In the genomic region with DNA sequence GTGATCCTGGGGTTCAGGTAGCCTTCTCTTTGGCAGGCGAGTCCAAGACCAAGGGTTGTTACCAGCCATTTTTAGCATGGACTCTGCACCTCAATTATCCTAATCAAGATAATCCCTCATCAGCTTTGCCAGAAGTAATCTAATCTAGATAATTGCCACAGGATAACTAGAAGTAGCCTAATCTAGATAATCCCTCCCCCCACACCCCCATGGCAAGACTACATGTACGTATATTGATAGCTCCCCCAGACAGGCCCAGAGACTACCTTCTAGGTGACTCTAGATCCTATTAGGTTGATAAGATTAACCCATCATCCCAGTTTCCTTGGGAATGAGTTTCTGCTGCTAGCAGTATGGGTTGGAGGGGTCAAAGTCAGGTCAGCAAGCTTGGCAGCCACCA, we compare ENCODE assay signal across 20 mouse cellular contexts. TPM values are rescaled to one million over a fixed set of nuclear protein-coding genes. Genes with fewer than 3 reads are reported as not detected.
A peak's percentile ranks its signal among the peaks of the same experiment; 100 is the strongest.
DNase-seq lines count a peak whose midpoint lies in the region; ATAC-seq and TF ChIP-seq lines count a peak whose summit lies in the region.
"Had no signal": no experiment of that assay in that cellular context is flagged by ENCODE, and none has a peak within 500 bp of the region (broad histone marks: within the 10 kb centered on the region; RNA-seq: fewer than 3 reads in every experiment).

No protein-coding gene starts in this region.

- H3K4me1 ChIP-seq in liver, adult 2 months (ENCODE audit: control insufficient read depth, insufficient read depth, low read length): peaks cover 9% of the 10 kb centered on the region
- H3K4me1 ChIP-seq in liver, postnatal 0 days (ENCODE audit: insufficient read depth): no peaks in the 10 kb centered on the region
- H3K4me1 ChIP-seq in kidney, embryonic 16.5 days (ENCODE audit: insufficient read depth, low read length): no peaks in the 10 kb centered on the region
- H3K4me1 ChIP-seq: embryonic facial prominence, embryonic 10.5 days; embryonic facial prominence, embryonic 12.5 days; forebrain, embryonic 13.5 days; forebrain, embryonic 15.5 days had no signal

- TF ChIP-seq EP300 in liver, postnatal 0 days (IDR thresholded peaks at IDR 0.05; ENCODE audit: low read depth): no peak

- H3K9ac ChIP-seq in liver, adult 2 months (ENCODE audit: low read depth, low read length): no peak overlapping the region
- no peak overlapping the region for H3K9ac ChIP-seq in liver, postnatal 0 days (replicated peaks)
- no peak overlapping the region for H3K9ac ChIP-seq in kidney, embryonic 16.5 days (replicated peaks; ENCODE audit: low read length)
- H3K9ac ChIP-seq: embryonic facial prominence, embryonic 12.5 days; forebrain, embryonic 13.5 days; forebrain, embryonic 15.5 days; forebrain, postnatal 0 days had no signal

- no peak overlapping the region for H3K27ac ChIP-seq in liver, adult 2 months (replicated peaks; ENCODE audit: insufficient read depth, low read depth, low read length)
- H3K27ac ChIP-seq in liver, postnatal 0 days (ENCODE audit: low read depth): no peak overlapping the region
- H3K27ac ChIP-seq in kidney, embryonic 16.5 days (ENCODE audit: low read length): no peak overlapping the region
- H3K27ac ChIP-seq: embryonic facial prominence, embryonic 10.5 days; embryonic facial prominence, embryonic 12.5 days; forebrain, embryonic 13.5 days; forebrain, embryonic 15.5 days had no signal

- peak; percentile 37 for DNase-seq in liver, adult 2 months (ENCODE audit: extremely low read depth, low read depth, low spot score)
- no peak for DNase-seq in liver, postnatal 0 days
- peak; percentile 89 for DNase-seq in retina, postnatal 1 day
- no peak for DNase-seq in MN1 (ENCODE audit: low spot score)
- DNase-seq: adrenal gland, adult 8-10 months; adrenal gland, postnatal 14 days; adrenal gland, postnatal 36 days; cerebellum, adult 11-12 months; cerebellum, adult 2 months; cerebellum, adult 9-10 months; cerebellum, postnatal 10 days; cerebellum, postnatal 25 days; forebrain, postnatal 0 days had no signal

- ATAC-seq in liver, postnatal 0 days: no peak
- ATAC-seq in kidney, embryonic 16.5 days (ENCODE audit: low FRiP score, low TSS enrichment): no peak
- ATAC-seq: activated CD4-positive, CD25-positive, alpha-beta regulatory T cell, adult 4 months; forebrain, embryonic 13.5 days; forebrain, embryonic 15.5 days; forebrain, postnatal 0 days; Patski had no signal

- no peak for TF ChIP-seq POLR2A in liver, adult 2 months (IDR thresholded peaks at IDR 0.05; ENCODE audit: extremely low read depth, insufficient read depth, low read length)

- H3K79me2 ChIP-seq in liver, adult 2 months (ENCODE audit: control insufficient read depth, insufficient read depth, low read length): no peaks in the 10 kb centered on the region

- H3K4me3 ChIP-seq in liver, adult 2 months (ENCODE audit: insufficient read depth, low read depth, low read length): no peak overlapping the region
- no peak overlapping the region for H3K4me3 ChIP-seq in liver, postnatal 0 days (ENCODE audit: low read depth, low read length)
- no peak overlapping the region for H3K4me3 ChIP-seq in kidney, embryonic 16.5 days (ENCODE audit: low read length)
- H3K4me3 ChIP-seq: embryonic facial prominence, embryonic 10.5 days; embryonic facial prominence, embryonic 12.5 days; forebrain, embryonic 13.5 days; forebrain, embryonic 15.5 days had no signal

- H3K4me2 ChIP-seq in liver, postnatal 0 days (ENCODE audit: low read depth, low read length): no peak overlapping the region
- no peak overlapping the region for H3K4me2 ChIP-seq in kidney, embryonic 16.5 days (replicated peaks; ENCODE audit: low read depth, low read length)
- H3K4me2 ChIP-seq: embryonic facial prominence, embryonic 12.5 days; forebrain, embryonic 13.5 days; forebrain, embryonic 15.5 days had no signal

- no peak for TF ChIP-seq CTCF in liver, adult 2 months (IDR thresholded peaks at IDR 0.05; ENCODE audit: low read depth, low read length)
- TF ChIP-seq CTCF in liver, postnatal 0 days (IDR thresholded peaks at IDR 0.05; ENCODE audit: low read depth): no peak

- no peaks in the 10 kb centered on the region for H3K9me3 ChIP-seq in liver, postnatal 0 days (ENCODE audit: low read length)
- H3K9me3 ChIP-seq in kidney, embryonic 16.5 days (ENCODE audit: low read length): no peaks in the 10 kb centered on the region
- H3K9me3 ChIP-seq: embryonic facial prominence, embryonic 10.5 days; embryonic facial prominence, embryonic 12.5 days; forebrain, embryonic 13.5 days; forebrain, embryonic 15.5 days had no signal

- H3K36me3 ChIP-seq in liver, adult 2 months (ENCODE audit: control insufficient read depth, insufficient read depth, low read length): peaks cover 32% of the 10 kb centered on the region
- peaks cover 72% of the 10 kb centered on the region for H3K36me3 ChIP-seq in liver, postnatal 0 days (replicated peaks; ENCODE audit: insufficient read depth, low read length)
- peaks cover 32% of the 10 kb centered on the region for H3K36me3 ChIP-seq in kidney, embryonic 16.5 days (ENCODE audit: insufficient read depth, low read length)

- 95% methylated on average over 2 of the region's 2 CpGs for WGBS in liver, adult 2 months
- 93% methylated on average over 2 of the region's 2 CpGs for WGBS in liver, postnatal 0 days (ENCODE audit: insufficient replicate concordance)
- 76% methylated on average over 2 of the region's 2 CpGs for WGBS in kidney, embryonic 16.5 days

- H3K27me3 ChIP-seq in liver, adult 2 months (ENCODE audit: control insufficient read depth, insufficient read depth, low read length): no peaks in the 10 kb centered on the region
- H3K27me3 ChIP-seq in liver, postnatal 0 days (ENCODE audit: insufficient read depth, low read length): no peaks in the 10 kb centered on the region
- no peaks in the 10 kb centered on the region for H3K27me3 ChIP-seq in kidney, embryonic 16.5 days (ENCODE audit: insufficient read depth, low read length)
- H3K27me3 ChIP-seq: embryonic facial prominence, embryonic 12.5 days; forebrain, embryonic 13.5 days; forebrain, embryonic 15.5 days; Patski had no signal

RNA-seq across cellular contexts. Expression of a gene that starts 18.5 kb away (rescaled TPM):
- total RNA-seq in liver, adult 2 months (2014; rRNA removed): 36.6 and 77.5 TPM in 2 replicates
- polyA plus RNA-seq in liver, adult 2 months (2012; rRNA removed): 29.1 and 42.3 TPM in 2 replicates
- 24.5 and 27.1 TPM in 2 replicates for polyA plus RNA-seq in liver, postnatal 0 days (2015; fragmentation: Nextera tagmentation; extraction: Ambion mirVana)
- polyA plus RNA-seq in kidney, embryonic 16.5 days (2015; fragmentation: Nextera tagmentation; extraction: Ambion mirVana): 46.3 and 48.9 TPM in 2 replicates

Comparison
In these comparisons a context has a peak if more than half of its experiments do, and no peak if none do; other contexts are left out.
1. DNase-seq: peak in liver, adult 2 months (single experiment) and retina, postnatal 1 day (single experiment); none in liver, postnatal 0 days (single experiment) and MN1 (single experiment).